Mouse (Mus musculus) kidney, postnatal 25 days (tissue): ENCODE results near the gene Adamts2.

Experiments used
- DNase-seq, 2 experiments: peaks; one replicate each; pipeline ENCODE4 v3.0.0; 2021; ENCODE audit warnings: mixed read lengths in 2 of 2

Adamts2 gene

DNA sequence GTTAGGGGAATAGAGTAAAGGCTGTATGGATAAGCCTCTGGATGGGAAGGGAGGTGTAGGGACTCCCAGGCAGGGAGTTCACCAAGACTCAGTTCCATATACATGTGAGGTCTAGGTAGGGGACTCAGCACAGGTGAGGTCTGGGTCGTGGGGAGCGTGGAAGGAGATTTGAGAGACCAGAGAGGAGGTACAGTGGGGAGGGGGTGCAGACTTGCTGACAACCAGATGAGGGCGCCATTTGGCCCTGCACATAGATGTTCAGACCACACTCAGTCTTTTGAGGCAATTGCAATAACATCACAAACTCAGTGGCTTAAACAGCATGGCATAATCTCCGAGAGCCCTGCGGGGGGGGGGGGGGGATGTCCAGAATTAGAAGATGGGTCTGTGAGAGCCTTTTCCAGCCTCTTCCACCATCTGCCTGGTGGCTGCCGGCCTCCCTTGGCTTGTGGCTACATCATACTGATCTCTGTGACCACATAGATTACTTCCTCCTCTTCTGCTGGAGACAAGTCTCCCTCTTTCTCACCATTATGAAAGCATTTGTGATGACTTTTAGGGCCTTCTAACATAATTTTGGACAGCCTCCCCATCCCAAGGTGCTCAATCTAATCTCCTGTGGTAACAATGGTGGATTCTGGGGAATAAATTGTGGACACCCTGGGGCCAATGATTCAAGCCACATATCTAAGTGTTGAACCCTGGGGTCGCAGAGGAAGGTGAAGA is 71.8 kb downstream of the Adamts2 start:
- DNase-seq, result no peak

DNA sequence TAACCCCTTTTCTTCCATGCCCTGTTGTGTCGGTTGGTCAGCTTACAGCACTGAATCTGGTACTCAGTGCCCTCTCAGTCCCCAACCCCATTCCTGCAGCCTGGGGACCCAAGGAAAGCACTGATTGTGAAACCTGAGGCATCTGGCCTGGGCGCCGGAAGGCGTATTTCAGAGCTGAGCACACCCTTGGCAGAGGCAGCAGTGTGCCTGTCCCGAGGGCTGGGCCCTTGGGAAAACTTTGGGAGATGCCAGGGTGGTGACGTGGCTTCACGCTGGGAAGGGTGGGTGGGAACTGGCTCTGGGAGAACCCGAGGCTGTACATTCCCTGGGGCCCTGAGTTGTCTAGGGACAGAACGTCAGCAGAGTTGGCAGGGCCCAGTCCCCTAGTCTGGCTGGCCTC is 72.5 kb downstream of the Adamts2 start:
- peak in 1 of 2 experiments; percentile 47 for DNase-seq

DNA sequence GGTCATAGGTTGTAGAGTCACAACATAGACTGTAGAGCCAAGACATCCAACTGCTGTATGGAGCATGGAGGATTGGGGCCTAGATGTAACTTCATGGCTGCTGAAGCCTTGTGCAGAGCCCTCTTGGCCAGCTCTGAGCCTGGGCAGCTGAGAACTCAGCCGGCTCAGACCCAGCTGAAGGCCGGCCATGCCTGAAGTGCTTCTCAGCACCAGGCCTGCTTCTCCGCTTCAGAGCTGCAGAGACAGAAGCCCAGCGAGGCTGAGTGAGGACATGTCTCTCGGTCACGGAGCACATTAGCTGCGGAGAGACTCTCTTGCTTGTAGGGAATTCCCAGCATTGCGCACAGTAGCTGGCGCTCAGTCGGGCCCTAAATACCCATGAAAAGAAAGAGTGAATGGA is 76.8 kb downstream of the Adamts2 start:
- no peak for DNase-seq

DNA sequence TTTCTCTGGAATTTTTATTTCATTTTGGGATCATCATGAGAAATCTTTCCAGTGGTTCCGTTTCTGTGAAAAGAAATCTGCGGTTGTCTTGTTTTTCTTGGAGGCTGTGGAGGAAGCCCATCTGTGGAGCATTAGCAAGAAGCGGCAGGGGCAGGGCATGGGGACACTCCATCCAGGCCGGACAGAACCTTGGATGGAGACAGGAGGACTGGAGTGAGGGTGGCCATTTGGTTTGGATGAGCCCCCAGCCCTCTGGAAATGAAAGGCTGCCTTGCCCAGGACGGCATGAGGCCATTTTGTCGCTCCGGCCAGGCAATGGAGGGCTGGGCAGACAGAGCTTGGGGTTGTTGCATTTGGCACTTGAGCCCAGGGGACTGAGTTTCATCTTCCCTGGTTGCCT is 80.1 kb downstream of the Adamts2 start:
- peak; percentile 7 to 40 for DNase-seq

DNA sequence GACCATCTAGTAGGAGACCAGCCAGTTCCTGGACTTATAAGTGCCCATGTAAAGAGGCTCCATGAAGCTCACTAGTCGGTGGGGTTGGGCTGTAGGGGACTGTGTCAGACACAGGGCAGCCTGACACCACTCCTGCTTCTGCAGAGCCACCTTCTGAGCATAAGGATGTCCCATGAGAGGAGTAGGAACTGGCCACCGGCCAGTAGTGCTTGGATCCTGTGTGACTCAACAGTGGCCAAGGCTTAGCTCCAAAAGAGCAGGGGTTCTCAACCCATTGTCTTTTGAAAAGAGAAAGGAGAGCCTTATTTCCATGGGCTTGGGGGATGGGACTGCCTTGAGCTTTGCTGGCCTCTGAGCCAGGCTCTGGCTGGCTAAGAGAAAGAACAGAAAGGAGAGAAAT is 81.9 kb downstream of the Adamts2 start:
- DNase-seq, result no peak

DNA sequence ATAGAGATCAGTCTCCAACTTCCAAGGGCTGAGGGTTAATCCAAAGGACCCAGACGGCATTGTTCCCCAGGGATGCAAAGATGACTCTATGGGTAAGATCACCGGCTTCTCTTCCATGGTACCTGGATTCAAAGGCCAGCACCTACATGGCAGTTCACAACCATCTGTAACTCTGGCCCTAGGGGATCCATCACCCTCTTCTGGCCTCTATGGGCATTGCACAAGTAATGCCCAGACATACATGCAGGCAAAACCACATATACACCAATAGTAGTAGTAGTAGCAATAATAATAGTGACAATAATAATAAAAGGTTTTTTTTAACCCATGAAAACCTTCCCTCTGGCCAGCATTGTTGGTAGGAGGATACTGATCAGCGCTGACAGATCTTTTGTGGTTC is 86.7 kb downstream of the Adamts2 start:
- no peak for DNase-seq

DNA sequence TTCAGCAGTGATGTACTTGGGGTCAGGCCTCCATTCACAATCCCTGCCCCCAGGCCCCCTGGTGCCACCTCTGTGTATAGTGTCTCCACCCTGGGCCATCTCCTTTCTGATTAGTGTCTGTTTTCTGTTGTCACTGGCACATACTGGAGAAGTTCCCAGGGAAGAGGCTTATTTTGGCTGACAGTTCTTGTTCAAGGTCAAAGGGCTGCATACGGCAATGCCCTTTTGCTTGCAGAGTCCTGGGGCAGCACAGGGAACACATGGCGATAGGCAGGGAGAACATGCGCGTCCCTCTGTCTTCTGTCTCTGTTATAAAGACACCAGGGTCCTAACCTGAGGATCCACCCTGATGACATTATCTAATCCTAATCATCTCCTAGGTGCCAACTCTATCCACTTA is 87.8 kb downstream of the Adamts2 start:
- DNase-seq, result no peak

DNA sequence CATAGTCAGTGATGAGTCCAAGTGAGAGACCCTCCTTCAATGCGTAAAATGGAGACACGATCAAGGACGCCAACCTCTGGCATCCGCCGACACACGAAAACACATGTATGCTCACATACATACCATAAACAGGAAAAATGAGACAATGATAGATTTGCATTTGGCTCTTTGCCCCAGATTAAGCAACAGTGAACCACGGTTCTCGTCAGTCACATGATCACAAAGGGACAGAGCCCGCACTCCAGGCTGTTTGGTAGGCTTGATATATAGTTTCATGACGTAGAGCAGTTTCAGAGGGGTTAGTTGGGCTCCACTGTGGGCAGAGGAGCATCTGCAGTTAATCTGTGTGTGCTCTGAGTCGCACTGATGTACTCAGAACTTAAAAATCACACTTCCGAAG is 98.1 kb downstream of the Adamts2 start:
- peak in 1 of 2 experiments; percentile 12 for DNase-seq

DNA sequence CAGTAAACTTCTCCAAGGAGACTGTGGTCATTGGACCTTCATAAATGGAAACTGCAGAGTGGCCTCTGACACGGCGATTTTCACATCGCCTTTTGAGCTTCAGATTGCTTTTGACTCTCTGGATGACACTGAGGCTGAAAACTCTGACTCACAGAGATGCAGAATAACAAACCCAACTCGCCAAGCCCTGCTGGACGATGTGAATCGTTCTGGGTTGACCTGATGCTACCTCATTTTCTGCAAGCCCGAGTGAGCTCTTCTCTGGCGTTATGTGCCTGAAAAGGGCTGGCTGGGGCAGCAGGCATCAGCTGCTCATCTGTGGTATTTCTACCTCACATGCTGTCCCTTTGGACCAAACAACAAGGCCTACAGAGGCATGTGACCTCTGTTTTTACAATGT is 98.6 kb downstream of the Adamts2 start:
- peak in 1 of 2 experiments; percentile 16 for DNase-seq

DNA sequence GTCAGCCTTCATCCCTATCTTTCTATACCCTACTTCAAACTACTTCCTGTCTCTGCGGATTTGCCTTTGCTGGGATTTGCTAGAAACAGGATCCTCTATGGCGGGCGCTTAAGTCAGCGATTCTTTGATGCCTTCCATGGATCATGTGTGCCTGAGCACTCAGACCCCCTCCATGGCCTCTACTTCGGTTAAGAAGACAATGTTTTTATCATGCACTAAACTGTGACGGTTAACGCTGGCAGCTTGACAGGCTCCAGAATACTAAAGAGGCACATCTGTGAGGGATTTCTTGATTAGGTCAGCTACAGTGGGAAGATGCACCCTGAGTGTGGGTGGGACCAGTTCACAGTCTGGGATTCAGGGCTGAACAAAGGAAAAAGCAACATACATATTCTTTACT is 101.5 kb downstream of the Adamts2 start:
- no peak for DNase-seq

DNA sequence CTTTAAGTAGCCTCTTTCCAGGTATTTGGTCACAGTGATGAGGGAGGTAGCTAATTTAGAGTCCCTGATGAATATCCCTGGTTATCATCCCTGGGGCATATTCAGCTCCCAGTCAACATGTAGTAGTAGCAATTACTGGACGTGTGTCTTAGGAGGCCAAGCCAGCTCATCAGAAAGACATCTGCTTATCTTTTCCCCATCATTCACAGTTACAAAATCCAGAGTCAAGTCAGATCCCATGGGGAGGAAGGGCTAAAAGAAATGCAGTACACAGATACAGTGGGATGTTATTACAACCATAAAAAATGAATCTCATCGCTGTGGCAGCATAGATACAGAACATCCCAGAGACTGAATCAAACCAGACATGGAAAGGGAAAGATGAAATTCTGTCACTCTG is 102.6 kb downstream of the Adamts2 start:
- DNase-seq, result no peak

DNA sequence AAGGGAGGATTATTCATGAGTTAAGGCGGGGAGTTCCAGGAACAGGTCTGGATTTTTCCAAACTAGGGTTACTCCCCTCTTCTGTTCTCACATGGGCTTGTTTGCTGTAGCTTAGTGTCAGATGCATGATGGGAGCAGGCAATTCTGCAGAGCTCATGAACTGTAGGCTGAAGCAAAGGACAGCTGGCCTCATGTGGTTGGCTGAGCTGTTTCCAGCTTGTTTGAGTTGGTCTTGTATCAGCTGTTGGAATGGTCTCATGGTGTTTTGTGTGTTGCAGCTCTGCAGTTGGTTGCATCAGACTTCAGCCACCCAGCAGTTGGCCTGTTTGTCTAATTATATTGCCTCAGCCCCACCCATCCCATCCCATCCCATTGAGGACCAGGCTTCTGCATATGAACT is 105.4 kb downstream of the Adamts2 start:
- DNase-seq, result no peak

DNA sequence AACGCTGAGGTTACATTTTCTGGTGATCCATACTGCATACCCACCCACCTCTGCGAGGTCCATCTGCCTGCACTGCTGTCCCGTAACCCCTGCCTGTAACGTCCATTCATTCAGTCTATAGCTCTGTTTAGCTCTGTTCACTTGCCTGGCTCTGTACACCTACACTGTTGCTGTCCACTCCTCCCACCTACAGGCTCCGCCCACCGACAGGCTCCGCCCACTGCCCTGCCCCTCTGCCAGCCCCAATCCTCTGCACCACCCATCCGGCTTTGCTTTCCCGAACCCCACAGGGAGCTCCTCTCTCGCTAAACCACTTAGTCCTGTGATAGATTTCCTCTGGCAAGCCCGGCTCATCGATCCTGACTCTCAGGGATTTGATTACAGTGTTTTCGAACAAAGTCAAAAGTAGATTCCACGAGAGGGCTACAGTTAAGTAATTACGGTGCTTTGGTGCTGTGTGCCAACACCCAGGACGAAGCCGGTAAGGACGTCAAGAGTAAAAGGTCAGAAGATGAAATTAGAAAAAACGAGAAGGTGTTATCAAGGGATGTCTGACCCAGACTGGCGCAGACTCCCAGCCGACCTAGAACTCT is 111.8 kb downstream of the Adamts2 start:
- DNase-seq, result peak; percentile 8 to 45

DNA sequence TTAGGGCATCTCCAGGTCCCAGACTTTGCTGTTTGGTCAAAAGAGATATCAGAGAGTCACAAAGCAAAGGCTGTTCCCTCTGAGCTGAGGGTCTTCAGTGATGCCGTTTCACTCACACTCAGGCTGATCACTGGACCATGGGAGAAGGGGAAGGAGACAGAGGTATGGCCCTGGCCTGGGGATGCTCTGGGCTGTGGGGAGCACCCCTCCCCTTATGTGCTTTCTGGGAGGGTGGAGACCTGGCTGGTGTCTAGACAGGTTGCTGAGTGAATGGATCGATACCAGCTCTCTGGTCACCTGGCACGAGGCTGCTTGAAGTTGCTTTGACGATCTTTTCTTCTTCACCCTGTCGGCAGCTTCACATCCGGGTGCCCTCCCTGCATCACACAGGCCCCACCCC is 113.2 kb downstream of the Adamts2 start:
- DNase-seq, result no peak

DNA sequence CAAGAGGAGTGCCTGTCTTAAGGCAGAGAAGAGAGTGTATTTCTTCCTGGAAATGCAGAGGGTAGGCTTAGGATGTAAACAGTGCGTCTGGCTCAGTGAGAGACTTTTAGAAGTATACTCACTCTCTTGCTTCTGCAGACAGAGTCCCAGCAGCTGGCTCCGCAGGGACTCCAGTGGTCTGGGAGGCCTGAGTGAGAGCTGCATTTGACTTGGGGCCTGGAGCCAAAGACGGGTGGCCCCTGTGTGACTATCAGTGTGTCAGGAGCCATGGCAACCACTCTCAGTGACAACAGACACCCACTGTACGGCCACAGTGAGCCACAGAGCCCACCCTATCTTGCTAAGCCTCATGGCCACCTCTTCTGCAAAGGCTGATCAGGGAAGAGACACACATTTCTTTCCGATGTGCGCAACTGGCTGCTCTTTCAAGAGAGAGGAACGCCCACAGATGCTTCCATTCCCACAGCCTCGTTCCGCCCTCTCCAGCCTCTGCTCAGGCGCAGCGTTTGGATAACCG is 115.6 kb downstream of the Adamts2 start:
- peak in 1 of 2 experiments; percentile 22 for DNase-seq

DNA sequence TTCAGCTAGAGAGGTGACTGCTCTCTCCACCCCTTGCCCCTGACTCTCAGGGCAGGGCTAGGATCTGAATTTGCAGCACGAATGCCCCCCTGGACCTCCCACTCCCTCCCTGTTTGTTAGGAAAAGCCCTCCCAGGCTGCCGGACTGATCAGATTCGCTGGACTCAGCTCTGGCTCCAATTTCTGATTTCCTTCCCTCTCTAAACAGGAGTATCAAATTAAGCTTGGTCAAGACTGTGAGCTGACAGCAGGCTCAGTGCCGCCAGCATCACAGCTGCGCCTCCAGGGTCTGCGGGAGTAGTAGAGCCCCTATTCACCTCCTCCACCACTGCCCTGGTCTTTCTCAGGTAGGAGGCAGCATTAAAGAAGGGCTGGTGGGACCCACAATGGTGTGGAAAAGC is 117.0 kb downstream of the Adamts2 start:
- DNase-seq, result peak in 1 of 2 experiments; percentile 11

DNA sequence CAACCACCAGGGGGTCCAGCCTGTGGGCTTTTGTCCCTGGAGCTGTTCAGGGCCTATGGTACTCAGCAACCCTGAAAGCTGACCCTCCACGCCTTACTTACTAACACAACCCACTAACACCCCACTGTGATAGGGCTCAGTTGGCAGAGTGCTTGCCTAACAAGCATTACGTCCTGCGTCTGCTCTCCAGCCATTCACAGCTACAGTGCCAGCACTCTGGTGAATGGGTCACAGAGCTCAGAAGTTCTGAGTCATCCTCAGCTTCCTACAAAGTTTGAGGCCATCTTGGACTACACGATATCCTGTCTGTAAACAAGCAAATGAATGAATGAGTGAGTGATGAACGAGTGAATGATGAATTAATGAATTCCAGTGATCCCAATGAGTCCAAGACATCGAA is 118.5 kb downstream of the Adamts2 start:
- DNase-seq, result no peak

DNA sequence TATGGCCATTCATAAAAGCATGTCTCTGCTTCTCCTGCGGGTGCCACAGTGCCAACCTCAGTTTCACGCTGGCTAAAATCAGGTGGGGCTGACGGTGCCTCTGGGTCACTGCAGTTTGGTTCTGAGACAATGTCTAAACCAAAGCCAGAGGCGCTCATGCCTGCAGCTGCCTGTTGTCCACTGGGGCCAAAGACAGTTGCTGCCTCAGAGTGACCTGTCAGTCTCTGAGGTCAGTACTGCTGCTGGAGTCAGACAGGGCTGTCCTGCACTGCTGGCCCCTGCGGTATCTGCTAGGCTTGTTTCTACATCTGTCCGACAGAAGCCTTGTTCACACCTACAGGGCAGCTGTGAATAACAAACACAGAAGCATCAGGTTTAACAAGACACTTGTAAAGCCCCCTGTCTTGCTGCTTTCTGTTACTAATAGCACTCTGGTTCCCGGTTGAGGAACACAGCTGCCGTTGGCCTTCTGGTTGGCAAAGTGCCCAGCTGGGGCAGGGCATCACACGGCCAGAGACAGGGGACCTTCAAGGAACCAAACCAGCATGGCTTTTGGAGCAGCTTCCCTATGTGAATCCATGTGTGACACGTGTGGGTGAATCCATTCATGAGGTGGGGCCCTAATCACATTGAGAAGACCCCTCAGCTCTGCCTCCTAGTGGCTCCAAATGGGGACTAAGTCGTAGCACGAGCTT is 119.1 kb downstream of the Adamts2 start:
- DNase-seq, result peak in 1 of 2 experiments; percentile 16

DNA sequence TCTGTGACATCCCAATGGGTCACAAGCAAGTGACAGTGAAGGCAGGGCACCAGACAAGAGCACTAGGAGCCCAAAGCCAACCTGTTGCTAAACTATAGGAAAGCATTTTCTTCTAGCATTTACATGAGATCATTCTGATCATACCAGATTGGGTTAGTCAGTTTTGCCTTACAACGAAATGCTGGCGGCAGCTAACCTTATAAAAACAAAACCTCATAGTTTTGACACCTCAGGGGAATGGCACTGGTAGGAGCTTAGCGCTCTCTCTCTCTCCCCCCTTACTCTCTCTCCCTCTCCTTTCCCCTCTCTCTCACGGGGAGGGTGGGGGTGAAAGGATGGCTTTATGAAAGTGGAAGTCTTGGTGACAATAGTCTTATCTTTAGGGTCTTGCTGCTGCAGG is 123.7 kb downstream of the Adamts2 start:
- DNase-seq, result no peak

DNA sequence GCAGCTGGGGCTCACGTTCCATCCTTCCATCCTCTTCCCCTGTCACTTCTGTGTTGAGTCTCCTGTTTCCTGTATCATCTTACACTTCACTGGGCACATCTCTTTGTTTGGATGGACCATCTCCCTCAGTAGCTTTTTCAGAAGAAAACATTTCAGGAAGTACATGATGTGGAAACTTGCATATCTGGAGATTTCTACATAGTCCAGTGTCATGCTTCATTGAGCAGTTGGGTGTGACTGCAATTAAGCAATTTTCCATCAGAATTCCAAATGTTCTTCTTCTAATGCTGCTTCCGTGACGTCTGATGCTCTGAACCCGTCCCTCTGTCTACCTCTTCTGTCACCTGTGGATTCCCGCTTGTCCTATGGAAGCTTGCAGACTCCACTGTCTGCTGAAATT is 124.2 kb downstream of the Adamts2 start:
- no peak for DNase-seq

DNA sequence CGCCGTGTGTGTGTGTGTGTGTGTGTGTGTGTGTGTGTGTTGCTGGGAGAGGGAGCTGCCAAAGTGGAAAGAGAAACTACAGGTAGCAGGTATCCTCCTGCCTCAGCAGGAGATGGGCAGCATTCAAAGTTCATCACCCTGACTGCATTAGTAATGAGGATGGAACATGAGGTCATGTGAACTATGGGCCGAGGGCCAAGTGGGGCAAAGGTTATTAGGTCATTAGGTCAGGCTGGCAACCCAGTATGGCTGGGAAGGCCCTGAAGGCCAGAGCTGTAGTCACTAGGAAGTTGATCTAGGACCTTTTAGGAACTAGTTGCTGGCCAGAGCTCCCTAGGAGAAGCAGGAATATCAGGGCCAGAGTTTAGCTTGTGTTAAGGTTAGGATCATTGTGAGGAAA is 131.3 kb downstream of the Adamts2 start:
- peak in 1 of 2 experiments; percentile 22 for DNase-seq

DNA sequence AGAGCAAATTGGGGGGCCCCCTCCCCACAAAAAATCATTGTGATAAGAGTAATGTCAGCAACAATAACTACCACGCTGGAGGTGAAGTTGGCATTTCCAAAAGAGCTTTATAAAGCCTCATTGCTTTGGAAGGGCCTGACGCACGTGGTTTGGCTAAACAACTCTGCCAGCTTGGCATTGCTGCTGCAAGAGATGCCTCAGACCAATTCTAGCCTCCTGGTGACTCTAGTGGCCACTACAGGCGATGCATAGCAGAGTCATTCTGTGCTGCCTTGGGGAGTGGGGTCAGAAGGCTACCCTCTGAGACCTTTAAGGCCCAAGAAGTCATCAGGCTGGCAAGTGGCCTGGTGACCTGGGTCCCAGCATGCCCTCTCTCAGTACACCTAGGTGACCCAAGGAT is 132.2 kb downstream of the Adamts2 start:
- no peak for DNase-seq

DNA sequence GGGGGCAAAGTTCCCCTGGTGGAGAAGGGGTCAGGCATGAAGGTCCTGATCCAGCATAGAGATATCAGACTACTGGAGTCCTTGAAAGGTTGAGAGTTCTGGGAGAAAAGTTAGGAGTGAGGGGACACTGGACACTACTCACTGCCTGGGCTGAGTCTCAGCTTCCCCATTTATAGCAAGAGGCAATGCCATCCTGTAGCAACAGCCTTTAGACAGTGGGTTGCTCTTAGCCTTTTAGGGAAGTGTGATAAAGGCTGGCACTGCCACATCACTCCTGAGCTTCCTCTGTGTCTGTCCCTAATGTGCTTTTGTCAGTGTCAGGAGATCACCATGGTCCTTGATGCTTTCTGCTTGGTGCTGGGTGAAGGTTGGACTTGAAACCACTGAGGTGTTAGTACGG is 134.7 kb downstream of the Adamts2 start:
- no peak for DNase-seq

DNA sequence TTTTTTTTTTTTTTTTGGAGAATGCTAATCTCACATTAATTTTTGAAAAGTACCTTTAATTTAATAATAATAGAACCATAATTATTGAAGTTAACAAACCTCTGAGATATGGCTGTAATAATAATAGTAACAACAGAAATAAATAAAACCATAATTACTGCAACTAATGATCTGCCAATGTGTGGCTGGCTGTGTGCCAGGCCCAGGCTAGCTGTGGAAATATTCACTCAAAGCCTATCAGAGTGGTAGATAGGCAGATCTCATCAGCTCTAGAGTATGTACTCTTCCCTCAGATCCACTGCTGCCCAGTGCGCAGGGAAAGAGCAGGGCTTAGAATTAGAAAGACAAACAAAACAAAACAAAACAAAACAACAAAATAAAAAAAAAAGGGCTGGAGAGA is 136.6 kb downstream of the Adamts2 start:
- no peak for DNase-seq
